Mouse (Mus musculus) kidney, adult 2 months (tissue): ENCODE results near the gene Gm21904. TPM values are rescaled to one million over a fixed set of nuclear protein-coding genes. Genes with fewer than 3 reads are reported as not detected.
"Not testable (repeated sequence)": the region's sequence is repeated elsewhere in the genome, so short reads cannot be mapped to it uniquely, and the experiment has no call there.

Source experiments
- DNase-seq: peaks from one replicate; pipeline ENCODE4 v3.0.0; 2021
- H3K27ac ChIP-seq: fragments of 200-500 bp; 2 replicates; pipeline ENCODE4 v1.5.1; 2012; ENCODE audit warnings: low read depth, low read length, control low read depth, inconsistent platforms; ENCODE audit not compliant: insufficient read depth
- H3K27me3 ChIP-seq: fragments of 200-500 bp; replicated peaks from 2 replicates; pipeline ENCODE4 v1.6.1; 2012; ENCODE audit warnings: mild to moderate bottlenecking, moderate library complexity, low read length, inconsistent platforms; ENCODE audit not compliant: control insufficient read depth, insufficient read depth
- H3K36me3 ChIP-seq: fragments of 200-500 bp; 2 replicates; pipeline ENCODE4 v1.6.1; 2012; ENCODE audit warnings: mild to moderate bottlenecking, moderate library complexity, low read length, inconsistent platforms; ENCODE audit not compliant: control insufficient read depth, insufficient read depth
- H3K4me1 ChIP-seq: fragments of 200-500 bp; 2 replicates; pipeline ENCODE4 v1.6.1; 2011; ENCODE audit warnings: low read length; ENCODE audit not compliant: control insufficient read depth, insufficient read depth
- H3K4me3 ChIP-seq: fragments of 200-500 bp; 2 replicates; pipeline ENCODE4 v1.5.1; 2011; ENCODE audit warnings: mild to moderate bottlenecking, low read depth, low read length, control low read depth; ENCODE audit not compliant: insufficient read depth
- WGBS: fragments of 180-500 bp; shearing (Covaris S2); methylation state at CpG from one replicate; pipeline ENCODE4 v1.1.7; 2018; 5-methylcytosine and 5-hydroxymethylcytosine counted together
- polyA plus RNA-seq: library from polyadenylated mRNA; depleted of rRNA; stranded (reverse); fragments of >200 nt; gene quantifications from 2 replicates; pipeline ENCODE4 v1.2.3, GENCODE M21; 2012; rRNA removed

Gene Gm21904
- polyA plus RNA-seq, result not detected in 2 replicates

- not testable (repeated sequence) for H3K4me1 ChIP-seq, H3K36me3 ChIP-seq, H3K27ac ChIP-seq, H3K4me3 ChIP-seq, H3K27me3 ChIP-seq, DNase-seq
- WGBS, result no CpG with 5 or more reads among the region's 3 CpGs
Measured at GRCm38 (mm10) chrY:17846166-17846565, at the start of gene Gm21904. TSS of gene Gm21904 (minus strand) at chrY:17846266.

GRCm38 (mm10) chrY:17874441-17874840, 28.4 kb upstream of the Gm21904 start, which contains the start of the genes Gm20772 and Gm20831:
TSS of gene Gm20772 (plus strand) at chrY:17874741.
TSS of gene Gm20831 (plus strand) at chrY:17874741.
- H3K36me3 ChIP-seq, H3K4me1 ChIP-seq: not testable (repeated sequence)

More at GRCm38 (mm10) chrY:17874441-17874840, 28.4 kb upstream of the Gm21904 start, which contains the start of the genes Gm20772 and Gm20831:
- H3K27me3 ChIP-seq, H3K27ac ChIP-seq, H3K4me3 ChIP-seq, DNase-seq: not testable (repeated sequence)

Other genes starting within 250 kb of the Gm21904 start
- not detected in 2 replicates for gene Gm20772, start 28.5 kb upstream of the Gm21904 start, polyA plus RNA-seq
- not detected in 2 replicates for gene Gm20831, start 28.5 kb upstream of the Gm21904 start, polyA plus RNA-seq
- gene Srsy, start 91.1 kb upstream of the Gm21904 start, polyA plus RNA-seq, result not detected in 2 replicates
- gene Gm21764, start 215.5 kb upstream of the Gm21904 start, polyA plus RNA-seq, result not detected in 2 replicates
- gene Ssty1, start 242.8 kb upstream of the Gm21904 start, polyA plus RNA-seq, result not detected in 2 replicates